Mouse (Mus musculus) megakaryocyte, adult 5-6 weeks (primary cell): ENCODE measurements around the gene Hist1h2bn. TPM values are rescaled to one million over a fixed set of nuclear protein-coding genes. Genes with fewer than 3 reads are reported as not detected.
"Not testable (repeated sequence)": the region's sequence is repeated elsewhere in the genome, so short reads cannot be mapped to it uniquely, and the experiment has no call there.

Source experiments
- ATAC-seq: 2 replicates; pipeline ENCODE4 v1.8.0; 2016; ENCODE audit warnings: mild to moderate bottlenecking, inconsistent platforms; ENCODE audit not compliant: poor library complexity, severe bottlenecking
- total RNA-seq, 2 experiments: library from RNA; stranded (forward) in 1 of 2; stranded (reverse) in 1 of 2; fragments of 153-499, 151-499 nt in 1 of 2; fragments of 221-1000, 200-1000 nt in 1 of 2; gene quantifications; 2 replicates each; pipeline versions ENCODE4 v1.2.3 to v1.2.4; 2015 to 2017

Gene Hist1h2bn
- 318 and 331 TPM in 2 replicates for total RNA-seq (2015)
- total RNA-seq (2017): 1,434 and 1,651 TPM in 2 replicates

DNA sequence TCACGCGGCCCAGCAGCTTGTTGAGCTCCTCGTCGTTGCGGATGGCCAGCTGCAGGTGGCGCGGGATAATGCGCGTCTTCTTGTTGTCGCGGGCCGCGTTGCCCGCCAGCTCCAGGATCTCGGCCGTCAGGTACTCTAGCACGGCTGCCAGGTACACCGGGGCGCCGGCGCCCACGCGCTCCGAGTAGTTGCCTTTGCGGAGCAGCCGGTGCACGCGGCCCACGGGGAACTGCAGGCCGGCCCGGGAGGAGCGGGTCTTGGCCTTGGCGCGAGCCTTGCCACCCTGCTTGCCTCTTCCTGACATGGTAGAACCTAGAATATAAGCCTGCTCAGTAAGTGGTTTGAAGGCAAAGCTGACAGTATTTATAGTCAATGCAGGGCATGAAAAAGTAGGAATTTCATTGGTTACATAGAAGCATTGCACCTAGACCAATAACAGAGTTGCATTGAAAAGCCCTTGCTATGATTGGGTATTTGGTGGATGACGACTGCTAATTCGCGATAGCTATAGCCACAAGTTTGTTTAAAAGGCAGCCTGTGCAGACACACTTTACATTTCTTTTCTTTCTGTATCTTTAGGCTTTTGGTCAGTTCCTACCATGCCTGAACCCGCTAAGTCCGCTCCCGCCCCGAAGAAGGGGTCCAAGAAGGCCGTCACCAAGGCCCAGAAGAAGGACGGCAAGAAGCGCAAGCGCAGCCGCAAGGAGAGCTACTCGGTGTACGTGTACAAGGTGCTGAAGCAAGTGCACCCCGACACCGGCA, at the start of gene Hist1h2bn, which contains the start of gene Hist1h2ak:
Gene Hist1h2bn (plus strand): TSS at position 600 of the 762 bp plus-strand sequence.
Gene Hist1h2ak (minus strand): TSS at position 304 of the 762 bp plus-strand sequence.
- ATAC-seq: peak; percentile 81

- no peak for ATAC-seq
Measured at GRCm38 (mm10) chr13:21706669-21707068, 47.3 kb upstream of the Hist1h2bn start.

- peak; percentile 91 for ATAC-seq
Measured at GRCm38 (mm10) chr13:21710031-21710711, 43.8 kb upstream of the Hist1h2bn start.

GRCm38 (mm10) chr13:21710821-21711525, 43.0 kb upstream of the Hist1h2bn start:
- ATAC-seq: peak; percentile 42

DNA sequence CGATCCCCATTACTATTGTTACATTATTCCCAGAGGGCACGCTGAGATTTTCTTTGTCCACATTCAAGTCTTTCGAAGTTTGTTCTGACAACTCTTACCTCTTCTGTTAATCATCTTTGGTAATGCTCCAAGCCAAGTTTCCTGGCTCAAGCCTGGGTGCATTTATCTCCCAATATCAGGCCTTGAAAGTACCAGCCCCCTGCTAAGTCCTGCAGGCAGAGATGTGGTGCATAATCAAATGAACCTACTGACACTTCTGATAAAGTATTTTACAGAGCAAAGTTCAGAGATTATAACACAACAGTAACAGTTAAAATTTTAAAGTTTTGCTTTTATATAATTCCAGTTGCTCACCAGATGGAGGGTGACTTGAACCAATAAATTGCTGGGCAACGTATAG, 42.2 kb upstream of the Hist1h2bn start:
- ATAC-seq: no peak

GRCm38 (mm10) chr13:21714725-21715124, 39.2 kb upstream of the Hist1h2bn start:
- peak; percentile 34 for ATAC-seq

- ATAC-seq: 0 out of 2 replicates have a peak, but pooled peaks have one; percentile 6
Measured at GRCm38 (mm10) chr13:21715131-21715863, 38.6 kb upstream of the Hist1h2bn start.

DNA sequence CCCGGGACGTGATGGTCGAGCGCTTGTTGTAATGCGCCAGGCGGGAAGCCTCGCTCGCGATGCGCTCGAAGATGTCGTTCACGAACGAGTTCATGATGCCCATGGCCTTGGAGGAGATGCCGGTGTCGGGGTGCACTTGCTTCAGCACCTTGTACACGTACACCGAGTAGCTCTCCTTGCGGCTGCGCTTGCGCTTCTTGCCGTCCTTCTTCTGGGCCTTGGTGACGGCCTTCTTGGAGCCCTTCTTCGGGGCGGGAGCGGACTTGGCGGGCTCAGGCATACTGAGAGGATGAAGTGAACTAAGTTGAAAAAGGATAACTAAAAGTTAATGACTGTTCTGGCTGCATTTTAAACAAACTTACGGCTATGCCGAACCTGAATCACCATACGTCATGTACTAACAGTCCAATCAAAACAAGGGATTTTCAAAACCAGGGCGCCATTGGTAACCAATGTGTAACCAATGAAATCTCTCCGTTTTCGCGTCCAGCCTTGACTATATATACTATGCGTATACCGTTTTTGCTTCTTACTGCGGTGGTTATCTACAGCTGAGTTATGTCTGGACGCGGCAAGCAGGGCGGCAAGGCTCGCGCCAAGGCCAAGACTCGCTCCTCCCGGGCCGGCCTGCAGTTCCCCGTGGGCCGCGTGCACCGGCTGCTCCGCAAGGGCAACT, 37.9 kb upstream of the Hist1h2bn start, which contains the start of the genes Hist1h2bl and Hist1h2ai:
Gene Hist1h2bl (minus strand): TSS at position 280 of the 676 bp plus-strand sequence.
Gene Hist1h2ai (plus strand): TSS at position 559 of the 676 bp plus-strand sequence.
- peak; percentile 83 for ATAC-seq

GRCm38 (mm10) chr13:21716540-21717391, 37.2 kb upstream of the Hist1h2bn start:
- ATAC-seq: peak; percentile 30; the same call in 1 of the 2 replicates

DNA sequence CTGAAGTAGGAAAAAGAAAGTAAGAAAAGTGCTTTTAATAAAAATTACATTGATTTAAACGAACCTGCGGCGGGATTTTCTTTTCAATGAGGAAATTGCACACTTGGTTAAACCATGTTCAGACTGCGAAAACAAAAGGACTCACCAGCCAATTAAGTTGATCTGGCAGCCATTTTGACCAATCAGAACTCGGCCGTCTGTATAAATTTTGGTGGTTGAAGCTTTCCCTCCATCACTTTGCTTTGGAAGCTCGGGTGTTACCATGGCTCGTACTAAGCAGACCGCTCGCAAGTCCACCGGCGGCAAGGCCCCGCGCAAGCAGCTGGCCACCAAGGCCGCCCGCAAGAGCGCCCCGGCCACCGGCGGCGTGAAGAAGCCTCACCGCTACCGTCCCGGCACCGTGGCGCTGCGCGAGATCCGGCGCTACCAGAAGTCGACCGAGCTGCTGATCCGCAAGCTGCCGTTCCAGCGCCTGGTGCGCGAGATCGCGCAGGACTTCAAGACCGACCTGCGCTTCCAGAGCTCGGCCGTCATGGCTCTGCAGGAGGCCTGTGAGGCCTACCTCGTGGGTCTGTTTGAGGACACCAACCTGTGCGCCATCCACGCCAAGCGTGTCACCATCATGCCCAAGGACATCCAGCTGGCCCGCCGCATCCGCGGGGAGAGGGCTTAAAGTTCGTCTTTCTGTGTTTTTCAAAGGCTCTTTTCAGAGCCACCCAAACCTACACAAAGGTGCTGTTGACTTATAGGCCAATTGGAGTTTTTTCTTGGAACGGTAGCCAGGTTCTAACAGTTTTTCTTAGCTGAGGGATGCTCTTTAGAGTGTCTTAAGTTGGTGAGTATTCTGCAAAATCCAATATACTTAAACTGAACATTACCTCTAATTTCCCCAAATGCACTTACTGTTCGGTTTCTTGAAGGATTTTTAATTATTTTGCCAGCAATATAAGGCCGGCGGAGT, 36.2 kb upstream of the Hist1h2bn start, which contains the start of gene Hist1h3h:
Gene Hist1h3h (plus strand): TSS at position 263 of the 961 bp plus-strand sequence.
- ATAC-seq: peak; percentile 38

DNA sequence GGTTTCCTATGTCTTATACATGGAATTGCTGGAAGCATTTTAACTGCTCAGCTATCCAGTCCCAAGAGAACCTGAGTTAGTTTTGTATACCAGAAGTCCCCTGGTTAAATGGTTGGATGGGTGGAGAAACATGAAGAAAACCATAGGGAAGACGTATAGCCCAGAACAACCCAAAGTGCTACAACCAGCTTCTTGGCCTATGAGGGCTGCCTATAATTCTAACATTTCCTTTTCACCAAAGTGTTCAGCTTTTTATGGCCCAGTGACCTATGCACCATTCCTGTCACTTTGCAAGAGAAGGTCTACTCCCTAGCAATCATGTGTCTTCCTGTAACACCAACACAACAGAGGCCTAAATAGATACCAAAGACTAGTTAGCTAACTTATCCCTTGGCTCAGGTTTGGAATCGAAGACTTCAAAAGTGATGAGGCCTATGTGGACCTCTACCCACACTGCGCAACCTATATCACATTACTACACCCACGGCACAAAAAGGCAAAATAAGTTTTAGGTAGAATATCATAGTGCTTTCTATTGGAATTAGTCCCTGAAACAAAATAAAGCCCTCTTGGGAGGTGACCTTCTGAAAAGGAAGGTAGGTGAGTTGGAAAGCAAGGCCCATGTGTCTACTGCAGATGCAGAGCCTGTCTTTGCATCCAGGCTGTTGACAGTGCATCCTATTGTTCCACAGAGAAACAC, 35.4 kb upstream of the Hist1h2bn start:
- ATAC-seq: no peak

- not testable (repeated sequence) for ATAC-seq
Measured at GRCm38 (mm10) chr13:21721107-21721756, 32.7 kb upstream of the Hist1h2bn start.

DNA sequence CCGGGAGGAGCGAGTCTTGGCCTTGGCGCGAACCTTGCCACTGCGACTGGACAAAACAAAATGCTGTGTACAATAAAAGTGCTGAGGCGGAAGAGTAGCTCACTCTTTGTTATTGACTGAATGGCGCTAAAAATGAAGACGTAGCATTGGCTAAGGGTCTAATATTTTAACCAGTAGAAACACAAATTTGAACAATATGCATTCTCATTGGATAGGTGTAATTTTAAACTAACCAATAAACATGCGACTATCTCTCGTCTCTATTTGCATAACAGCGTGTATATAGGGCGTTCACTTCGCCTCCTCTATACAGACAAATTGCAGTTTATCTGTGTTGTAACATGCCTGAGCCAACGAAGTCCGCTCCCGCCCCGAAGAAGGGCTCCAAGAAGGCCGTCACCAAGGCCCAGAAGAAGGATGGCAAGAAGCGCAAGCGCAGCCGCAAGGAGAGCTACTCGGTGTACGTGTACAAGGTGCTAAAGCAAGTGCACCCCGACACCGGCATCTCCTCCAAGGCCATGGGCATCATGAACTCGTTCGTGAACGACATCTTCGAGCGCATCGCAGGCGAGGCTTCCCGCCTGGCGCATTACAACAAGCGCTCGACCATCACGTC, 32.1 kb upstream of the Hist1h2bn start, which contains the start of gene Hist1h2bm:
Gene Hist1h2bm (plus strand): TSS at position 288 of the 616 bp plus-strand sequence.
- ATAC-seq: peak; percentile 94

GRCm38 (mm10) chr13:21722373-21722925, 31.5 kb upstream of the Hist1h2bn start:
- ATAC-seq: no peak

GRCm38 (mm10) chr13:21722993-21723836, 30.7 kb upstream of the Hist1h2bn start:
- ATAC-seq: no peak
